Mouse (Mus musculus): ENCODE data around the gene Cd4. TPM values are rescaled to one million over a fixed set of nuclear protein-coding genes. Genes with fewer than 3 reads are reported as not detected.

The Cd4 gene
- polyA plus RNA-seq, 1 experiment from 2014 or later: 0.14 TPM

DNA sequence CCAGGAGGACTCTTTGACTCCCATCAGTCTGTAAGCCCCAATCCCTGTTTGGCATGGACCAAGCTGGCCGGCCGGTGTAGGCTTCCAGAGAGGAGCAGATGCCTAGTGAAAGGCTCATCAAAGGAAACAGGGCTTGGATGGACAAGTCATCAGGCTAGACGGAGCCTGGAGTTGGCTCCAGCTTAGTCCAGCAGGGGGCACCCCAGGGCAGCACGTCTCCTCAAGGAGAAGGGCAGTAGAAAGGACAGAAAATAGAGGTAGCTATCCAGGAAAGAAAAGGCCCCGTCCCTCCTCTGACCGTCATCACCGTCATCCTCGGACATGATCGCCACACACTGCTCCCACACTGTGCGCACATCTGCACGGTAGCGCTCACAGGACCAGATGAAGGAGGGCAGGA is 28.3 kb downstream of the Cd4 start:
- Histone ChIP-seq H3K9ac (ENCODE audit: low read depth, low read length) (no peak overlapping the region), H3K9me3 (replicated peaks; ENCODE audit: control insufficient read depth, low read length) (no peaks in the 10 kb centered on the region), H3K36me3 (ENCODE audit: control insufficient read depth, insufficient read depth) (no peaks in the 10 kb centered on the region), H3K4me3 (ENCODE audit: low read depth, low read length) (no peak overlapping the region), H3K4me2 (ENCODE audit: low read depth, low read length) (no peak overlapping the region), H3K27me3 (ENCODE audit: control insufficient read depth, insufficient read depth, low read depth, low read length) (peaks cover 84% of the 10 kb centered on the region), H3K4me1 (ENCODE audit: control insufficient read depth, low read depth, low read length) (peaks cover 5% of the 10 kb centered on the region; the same call in 1 of the 2 replicates), H3K27ac (ENCODE audit: low read length) (no peak overlapping the region)
- 3% methylated on average over 12 of the region's 12 CpGs for WGBS (ENCODE audit: insufficient replicate concordance)
- no peak for ATAC-seq (ENCODE audit: low read depth)

DNA sequence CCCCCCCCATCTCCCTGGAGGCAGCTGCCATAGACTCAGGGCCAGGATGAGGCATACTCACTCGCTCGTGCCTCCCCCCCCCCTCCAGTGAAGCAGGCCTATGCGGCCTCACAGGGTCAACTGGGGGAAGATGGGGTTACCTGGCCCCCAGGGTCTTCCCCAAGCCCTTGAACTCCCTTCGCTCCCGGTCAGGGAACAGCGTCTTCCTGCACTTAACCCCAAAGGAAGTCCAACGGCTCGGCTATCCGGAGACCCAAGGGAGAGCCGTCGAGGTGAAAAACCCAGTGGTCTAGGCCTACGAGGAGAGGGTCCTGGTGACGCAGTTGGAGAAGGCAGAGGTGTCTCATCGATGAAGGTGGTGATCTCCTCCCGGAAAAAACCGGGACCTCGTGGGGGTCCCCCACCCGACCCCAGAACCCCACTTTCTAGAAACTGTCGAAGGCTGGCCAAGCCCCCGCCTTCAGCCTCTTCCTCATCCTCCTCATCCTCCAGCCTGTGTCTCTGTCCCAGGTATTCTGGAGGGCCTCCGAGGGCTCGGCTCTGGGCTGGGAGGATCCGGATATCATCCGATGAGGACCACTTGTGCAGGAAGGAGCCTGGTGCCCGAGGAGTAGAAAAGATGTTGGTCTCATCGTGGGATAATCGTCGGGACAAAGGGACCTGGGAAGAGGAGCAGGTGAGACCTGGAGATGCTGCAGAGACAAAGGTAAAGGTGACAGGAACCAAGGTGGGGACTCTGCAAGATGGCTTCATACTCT is 29.3 kb downstream of the Cd4 start:
- Histone ChIP-seq H3K4me3 (ENCODE audit: low read depth, low read length) (no peak overlapping the region), H3K4me2 (ENCODE audit: low read depth, low read length) (no peak overlapping the region), H3K27me3 (ENCODE audit: control insufficient read depth, insufficient read depth, low read depth, low read length) (peaks cover 78% of the 10 kb centered on the region), H3K27ac (ENCODE audit: low read length) (no peak overlapping the region), H3K9ac (ENCODE audit: low read depth, low read length) (no peak overlapping the region), H3K36me3 (ENCODE audit: control insufficient read depth, insufficient read depth) (no peaks in the 10 kb centered on the region), H3K9me3 (replicated peaks; ENCODE audit: control insufficient read depth, low read length) (no peaks in the 10 kb centered on the region), H3K4me1 (ENCODE audit: control insufficient read depth, low read depth, low read length) (peaks cover 6% of the 10 kb centered on the region)
- WGBS (ENCODE audit: insufficient replicate concordance): 61% methylated on average over 28 of the region's 28 CpGs
- no peak for ATAC-seq (ENCODE audit: low read depth)

DNA sequence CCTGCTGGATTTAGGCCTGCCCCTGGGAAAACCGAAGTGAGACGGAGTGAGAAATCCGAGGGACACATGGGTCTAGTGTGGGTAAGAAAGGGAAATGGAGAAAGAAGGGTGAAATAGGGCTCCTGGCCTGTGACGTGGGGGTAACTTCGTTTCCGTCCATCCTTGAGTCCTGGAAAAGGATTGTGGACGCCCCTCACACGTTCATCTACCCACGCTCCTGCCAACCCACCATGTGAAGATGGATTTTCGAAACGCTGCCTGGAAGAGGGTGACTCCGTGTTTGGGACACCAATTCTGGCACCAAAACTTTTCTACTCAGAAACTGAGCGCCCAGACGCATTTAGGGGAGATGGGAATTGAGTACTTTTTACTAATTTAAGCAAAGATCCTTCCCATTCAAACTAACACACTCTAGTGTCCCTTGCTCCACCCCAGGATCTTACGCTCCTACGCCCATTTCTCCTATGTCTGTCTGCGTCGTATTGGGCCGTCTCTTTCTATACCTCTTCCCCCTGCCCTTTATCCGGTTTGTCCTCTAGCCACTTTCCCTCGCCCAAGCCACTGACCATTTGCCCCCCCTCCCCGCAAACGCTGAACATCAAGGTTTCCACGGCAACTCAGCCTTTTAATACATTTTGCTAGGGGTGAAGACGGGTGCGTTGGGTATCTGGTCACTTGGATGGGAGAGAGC is 30.0 kb downstream of the Cd4 start:
- WGBS (ENCODE audit: insufficient replicate concordance): 28% methylated on average over 26 of the region's 26 CpGs
- ATAC-seq (ENCODE audit: low read depth): no peak
- H3K27ac ChIP-seq (ENCODE audit: low read length): no peak overlapping the region
- H3K9ac ChIP-seq (ENCODE audit: low read depth, low read length): no peak overlapping the region
- H3K27me3 ChIP-seq (ENCODE audit: control insufficient read depth, insufficient read depth, low read depth, low read length): peaks cover 70% of the 10 kb centered on the region
- peak overlapping the region; percentile 59; the same call in 1 of the 2 replicates for H3K4me3 ChIP-seq (ENCODE audit: low read depth, low read length)
- H3K9me3 ChIP-seq (replicated peaks; ENCODE audit: control insufficient read depth, low read length): no peaks in the 10 kb centered on the region
- peak overlapping the region; percentile 68; the same call in 1 of the 2 replicates for H3K4me2 ChIP-seq (ENCODE audit: low read depth, low read length)
- H3K36me3 ChIP-seq (ENCODE audit: control insufficient read depth, insufficient read depth): no peaks in the 10 kb centered on the region
- H3K4me1 ChIP-seq (ENCODE audit: control insufficient read depth, low read depth, low read length): peaks cover 2% of the 10 kb centered on the region

DNA sequence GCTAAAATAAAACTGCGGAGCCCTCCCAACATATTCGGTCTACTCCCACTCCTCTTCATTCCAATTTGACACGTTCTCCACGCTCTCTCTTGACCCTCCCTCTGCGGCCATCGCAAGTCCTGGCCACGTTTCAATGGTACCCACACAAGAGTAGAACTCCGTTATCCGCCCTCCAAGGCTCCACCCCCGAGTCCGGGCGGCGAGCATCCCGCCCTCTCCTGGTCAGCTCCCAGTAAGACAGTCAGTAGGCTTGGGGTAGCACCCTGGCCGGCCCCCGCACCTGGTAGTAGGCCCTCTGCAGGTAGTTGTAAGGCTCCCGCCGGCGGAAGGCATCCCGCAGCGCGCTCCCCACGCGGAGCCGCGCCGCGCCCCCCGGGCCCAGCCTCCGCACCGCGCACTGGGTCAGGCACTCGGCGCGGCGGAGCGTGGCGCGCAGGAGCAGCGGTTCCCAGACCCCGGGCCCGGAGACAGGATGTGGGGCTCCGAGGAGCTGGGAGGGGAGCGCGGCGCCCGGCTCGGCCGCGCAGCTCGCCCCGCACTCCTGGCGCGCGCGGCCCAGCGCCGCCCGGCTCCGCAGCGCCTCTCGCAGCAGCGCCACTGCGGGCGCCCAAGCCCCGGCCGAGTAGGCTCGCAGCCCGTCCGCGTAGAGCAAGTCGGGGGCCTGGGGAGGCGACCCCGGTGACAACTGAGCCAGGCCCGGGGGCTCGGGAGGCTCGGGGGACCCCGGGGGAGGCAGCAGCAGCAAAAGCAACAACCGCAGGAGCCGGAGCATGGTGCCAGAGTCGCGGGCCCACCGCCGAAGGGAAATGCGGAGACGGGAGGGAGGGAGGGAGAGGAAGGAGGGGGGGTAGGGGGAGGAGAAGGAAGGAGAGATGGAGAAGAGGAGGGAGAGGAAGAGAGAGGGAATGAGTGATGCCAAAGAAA is 30.8 kb downstream of the Cd4 start, which contains the start of gene P3h3:
Gene P3h3 (minus strand): TSS at position 837 of the 924 bp plus-strand sequence.
- Histone ChIP-seq H3K4me2 (ENCODE audit: low read depth, low read length) (peak within 1 kb of the TSS; percentile 68), H3K27ac (ENCODE audit: low read length) (no peak within 1 kb of the TSS), H3K9ac (ENCODE audit: low read depth, low read length) (peak within 1 kb of the TSS; percentile 47; the same call in 1 of the 2 replicates), H3K27me3 (ENCODE audit: control insufficient read depth, insufficient read depth, low read depth, low read length) (peaks cover 62% of the 10 kb centered on the region), H3K9me3 (replicated peaks; ENCODE audit: control insufficient read depth, low read length) (no peaks in the 10 kb centered on the region), H3K4me1 (ENCODE audit: control insufficient read depth, low read depth, low read length) (peaks cover 2% of the 10 kb centered on the region), H3K4me3 (ENCODE audit: low read depth, low read length) (peak within 1 kb of the TSS; percentile 59), H3K36me3 (ENCODE audit: control insufficient read depth, insufficient read depth) (no peaks in the 10 kb centered on the region)
- WGBS (ENCODE audit: insufficient replicate concordance): under 1% methylated on average over 86 of the region's 86 CpGs
- peak; percentile 45; the same call in 1 of the 2 replicates for ATAC-seq (ENCODE audit: low read depth)

DNA sequence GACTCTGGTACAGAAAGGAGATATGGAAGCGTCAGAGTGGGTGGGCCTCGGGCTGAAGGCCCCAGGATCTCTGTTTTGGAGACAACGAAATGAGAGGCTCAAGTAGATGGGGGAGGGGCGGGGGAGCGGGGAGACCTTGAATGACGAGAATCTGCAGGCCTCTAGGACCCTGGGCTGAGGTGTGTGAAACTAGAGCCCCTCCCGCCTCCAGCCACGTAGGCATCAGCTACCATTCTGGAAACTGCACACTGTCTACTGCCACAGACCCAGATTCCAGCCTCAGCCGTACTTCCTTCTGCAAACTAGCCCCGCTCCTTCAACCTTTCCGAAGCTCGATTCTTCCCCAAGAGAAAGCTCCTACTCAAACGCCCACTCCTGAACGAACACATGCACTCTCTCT is 31.7 kb downstream of the Cd4 start:
- WGBS (ENCODE audit: insufficient replicate concordance): 16% methylated on average over 14 of the region's 14 CpGs
- Histone ChIP-seq H3K4me3 (ENCODE audit: low read depth, low read length) (no peak overlapping the region), H3K27me3 (ENCODE audit: control insufficient read depth, insufficient read depth, low read depth, low read length) (peaks cover 54% of the 10 kb centered on the region)

DNA sequence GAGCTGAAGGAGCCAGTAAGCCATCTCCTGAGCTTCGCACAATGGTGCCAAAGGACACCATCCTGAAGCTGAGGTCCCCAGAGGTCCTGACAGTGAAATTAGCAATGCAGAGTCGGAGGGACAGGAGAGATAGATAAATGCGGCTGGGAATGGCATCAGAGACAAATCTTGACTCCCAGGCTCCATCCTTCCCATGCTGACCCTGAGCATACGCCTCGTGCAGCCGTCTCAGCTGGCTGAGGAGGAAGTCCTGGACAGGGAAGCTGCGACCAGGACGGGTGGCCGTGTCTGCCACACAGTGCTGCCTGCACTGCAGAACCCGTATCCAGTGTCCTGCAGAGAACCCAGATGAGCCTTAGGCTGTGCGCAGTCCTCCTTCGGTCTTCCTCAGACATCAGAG is 33.4 kb downstream of the Cd4 start:
- WGBS (ENCODE audit: insufficient replicate concordance): 47% methylated on average over 12 of the region's 12 CpGs
- peaks cover 48% of the 10 kb centered on the region for H3K27me3 ChIP-seq (ENCODE audit: control insufficient read depth, insufficient read depth, low read depth, low read length)

More for the DNA sequence above, 31.7 kb downstream of the Cd4 start:
- Histone ChIP-seq H3K9ac (ENCODE audit: low read depth, low read length) (no peak overlapping the region), H3K36me3 (ENCODE audit: control insufficient read depth, insufficient read depth) (no peaks in the 10 kb centered on the region), H3K9me3 (replicated peaks; ENCODE audit: control insufficient read depth, low read length) (no peaks in the 10 kb centered on the region), H3K27ac (ENCODE audit: low read length) (no peak overlapping the region), H3K4me2 (ENCODE audit: low read depth, low read length) (no peak overlapping the region), H3K4me1 (ENCODE audit: control insufficient read depth, low read depth, low read length) (peaks cover 2% of the 10 kb centered on the region)
- no peak for ATAC-seq (ENCODE audit: low read depth)

DNA sequence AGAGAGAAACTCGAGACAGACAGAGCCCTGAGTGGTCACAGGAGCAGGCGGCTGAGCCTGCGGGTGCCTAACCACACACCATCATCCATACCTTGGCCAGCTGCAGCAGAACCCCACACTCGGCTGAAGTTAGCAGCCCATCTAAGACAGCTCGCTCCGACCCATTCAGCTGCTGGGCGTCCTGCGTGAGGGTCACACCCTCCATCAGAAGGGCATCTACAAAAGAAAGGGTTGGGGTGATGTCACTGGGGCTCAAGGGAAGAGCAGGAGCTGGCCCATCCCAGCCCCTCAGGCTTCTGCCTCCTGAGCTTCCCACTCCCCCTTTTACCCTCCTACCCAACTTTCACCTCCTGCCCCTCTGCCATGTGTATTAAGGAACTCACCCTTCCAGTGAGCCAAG is 37.5 kb downstream of the Cd4 start:
- Histone ChIP-seq H3K9me3 (replicated peaks; ENCODE audit: control insufficient read depth, low read length) (no peaks in the 10 kb centered on the region), H3K36me3 (ENCODE audit: control insufficient read depth, insufficient read depth) (no peaks in the 10 kb centered on the region), H3K27me3 (ENCODE audit: control insufficient read depth, insufficient read depth, low read depth, low read length) (peaks cover 8% of the 10 kb centered on the region), H3K9ac (ENCODE audit: low read depth, low read length) (no peak overlapping the region), H3K4me3 (ENCODE audit: low read depth, low read length) (no peak overlapping the region), H3K4me1 (ENCODE audit: control insufficient read depth, low read depth, low read length) (peaks cover 2% of the 10 kb centered on the region), H3K27ac (ENCODE audit: low read length) (no peak overlapping the region), H3K4me2 (ENCODE audit: low read depth, low read length) (no peak overlapping the region)
- WGBS (ENCODE audit: insufficient replicate concordance): 49% methylated on average over 8 of the region's 8 CpGs
- no peak for ATAC-seq (ENCODE audit: low read depth)

More for the DNA sequence above, 33.4 kb downstream of the Cd4 start:
- no peak overlapping the region for H3K9ac ChIP-seq (ENCODE audit: low read depth, low read length)
- H3K4me3 ChIP-seq (ENCODE audit: low read depth, low read length): no peak overlapping the region
- H3K27ac ChIP-seq (ENCODE audit: low read length): no peak overlapping the region
- no peak for ATAC-seq (ENCODE audit: low read depth)
- no peak overlapping the region for H3K4me2 ChIP-seq (ENCODE audit: low read depth, low read length)
- peaks cover 2% of the 10 kb centered on the region for H3K4me1 ChIP-seq (ENCODE audit: control insufficient read depth, low read depth, low read length)
- no peaks in the 10 kb centered on the region for H3K36me3 ChIP-seq (ENCODE audit: control insufficient read depth, insufficient read depth)
- no peaks in the 10 kb centered on the region for H3K9me3 ChIP-seq (replicated peaks; ENCODE audit: control insufficient read depth, low read length)

DNA sequence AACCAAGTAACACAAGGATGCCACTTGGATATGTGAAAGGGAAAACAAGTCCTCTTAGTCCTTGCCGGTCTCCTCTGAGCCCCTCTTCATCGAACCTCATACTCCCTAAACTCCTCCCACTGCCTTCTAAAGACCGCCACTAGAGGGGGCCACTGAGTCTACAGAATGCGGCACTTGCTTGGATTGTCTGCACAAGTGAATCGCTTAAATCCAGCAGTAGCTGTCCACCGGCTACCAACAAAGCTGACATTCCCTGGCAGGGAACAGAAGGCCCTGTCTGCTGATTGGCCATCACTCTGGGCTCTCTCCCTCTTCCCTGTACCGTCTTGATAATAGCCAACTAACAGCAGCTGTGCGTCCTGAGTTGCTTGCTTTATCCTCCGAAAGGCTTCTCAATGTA is 40.7 kb downstream of the Cd4 start:
- H3K27ac ChIP-seq (ENCODE audit: low read length): no peak overlapping the region
- 18% methylated on average over 9 of the region's 9 CpGs for WGBS (ENCODE audit: insufficient replicate concordance)

More for the DNA sequence above, 40.7 kb downstream of the Cd4 start:
- no peaks in the 10 kb centered on the region for H3K36me3 ChIP-seq (ENCODE audit: control insufficient read depth, insufficient read depth)
- H3K4me3 ChIP-seq (ENCODE audit: low read depth, low read length): no peak overlapping the region
- H3K9ac ChIP-seq (ENCODE audit: low read depth, low read length): no peak overlapping the region
- no peaks in the 10 kb centered on the region for H3K9me3 ChIP-seq (replicated peaks; ENCODE audit: control insufficient read depth, low read length)
- H3K27me3 ChIP-seq (ENCODE audit: control insufficient read depth, insufficient read depth, low read depth, low read length): no peaks in the 10 kb centered on the region
- no peaks in the 10 kb centered on the region for H3K4me1 ChIP-seq (ENCODE audit: control insufficient read depth, low read depth, low read length)
- no peak overlapping the region for H3K4me2 ChIP-seq (ENCODE audit: low read depth, low read length)
- peak; percentile 25; the same call in 1 of the 2 replicates for ATAC-seq (ENCODE audit: low read depth)
